ENCODE assay signal across 8 mouse cellular contexts in the genomic region with DNA sequence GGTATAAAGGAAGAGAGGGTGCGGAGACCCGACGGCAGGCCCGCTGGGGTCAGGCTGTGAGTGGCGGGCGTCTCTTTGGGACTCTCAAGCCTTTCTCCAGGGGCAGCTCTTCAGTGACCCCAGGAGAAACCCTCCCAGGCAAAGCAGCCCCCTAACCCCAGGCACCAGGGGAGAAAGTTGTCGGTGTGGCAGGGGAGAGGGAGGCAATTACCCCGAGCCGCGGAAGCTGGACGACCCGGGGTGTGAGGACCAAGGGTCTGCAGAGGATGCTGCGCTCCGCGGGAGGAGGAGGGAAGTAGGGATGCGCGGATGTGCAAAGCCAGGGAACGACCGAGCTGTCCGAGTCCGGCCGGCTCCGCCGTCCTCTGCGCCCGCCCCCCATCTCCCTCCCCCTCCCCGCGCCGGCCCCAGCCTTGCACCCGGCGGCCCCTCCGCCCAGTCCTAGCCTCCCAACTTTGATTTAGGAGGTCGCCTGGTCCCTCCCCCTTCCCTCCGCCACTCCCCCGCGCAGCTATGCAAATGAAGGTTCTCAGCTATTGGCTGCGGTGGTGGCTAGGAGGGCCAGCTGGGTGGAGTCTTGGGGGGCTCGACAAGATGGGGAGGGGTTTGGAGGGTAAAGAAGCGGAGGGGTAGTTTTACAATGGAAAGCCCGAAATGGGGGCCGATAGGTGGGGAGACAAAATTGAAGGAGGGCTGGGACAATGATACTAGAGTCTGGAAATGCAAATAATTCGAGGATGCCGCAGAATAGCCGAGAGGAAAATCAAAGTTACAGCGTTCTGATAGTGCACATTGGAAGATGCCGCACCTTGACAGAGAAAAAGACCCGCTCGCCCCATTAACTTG. TPM values are rescaled to one million over a fixed set of nuclear protein-coding genes. Genes with fewer than 3 reads are reported as not detected.
DNase-seq lines count a peak whose midpoint lies in the region; ATAC-seq and TF ChIP-seq lines count a peak whose summit lies in the region.

Stac2 (minus strand) TSS at position 474 of the 846 bp plus-strand sequence.

- peaks cover 12% of the 10 kb centered on the region; the same call in 1 of the 2 replicates for H3K4me1 ChIP-seq in hindbrain, embryonic 16.5 days (ENCODE audit: control insufficient read depth, insufficient read depth, low read depth, low read length)
- peaks cover 23% of the 10 kb centered on the region for H3K4me1 ChIP-seq in spleen, adult 2 months (ENCODE audit: control insufficient read depth, insufficient read depth, insufficient read length)

- peak within 1 kb of the TSS; percentile 77 for H3K4me2 ChIP-seq in hindbrain, embryonic 16.5 days (ENCODE audit: low read length)

- no peak for TF ChIP-seq POLR2A in spleen, adult 2 months (IDR thresholded peaks at IDR 0.05; ENCODE audit: low read depth, low read length)

- no peak for TF ChIP-seq CTCF in spleen, adult 2 months (IDR thresholded peaks at IDR 0.05; ENCODE audit: extremely low read depth, insufficient read depth, insufficient read length, insufficient replicate concordance)

- DNase-seq in adrenal gland, adult 18-20 months (ENCODE audit: low spot score in 2 of 2) = peak; percentile 66 to 74
- peak; percentile 70 for DNase-seq in cerebellum, adult 8-10 months
- peak; percentile 57 to 71 for DNase-seq in frontal cortex, postnatal 36 days (ENCODE audit: low spot score in 2 of 2)
- DNase-seq in left cerebral cortex, postnatal 36 days (ENCODE audit: low spot score in 2 of 2) = peak; percentile 57 to 72
- peak; percentile 92 for DNase-seq in mesoderm, embryonic 11.5 days (ENCODE audit: low read depth, low spot score)
- DNase-seq in spleen, adult 2 months (ENCODE audit: low read depth in 1 of 2, low spot score in 2 of 2) = peak in 1 of 2 experiments; percentile 76

- H3K9ac ChIP-seq in hindbrain, embryonic 16.5 days (ENCODE audit: low read depth, low read length) = peak within 1 kb of the TSS; percentile 72

- ATAC-seq in hindbrain, embryonic 16.5 days = peak; percentile 85
- no peak for ATAC-seq in megakaryocyte-erythroid progenitor cell, adult 5-6 weeks (replicated peaks; ENCODE audit: low FRiP score, low TSS enrichment, poor library complexity, severe bottlenecking)

- peak within 1 kb of the TSS; percentile 50 for H3K27ac ChIP-seq in hindbrain, embryonic 16.5 days (ENCODE audit: low read depth, low read length)
- H3K27ac ChIP-seq in spleen, adult 2 months (ENCODE audit: insufficient read depth, low read length) = no peak within 1 kb of the TSS; the same call in none of the 2 replicates

- peaks cover 17% of the 10 kb centered on the region for H3K27me3 ChIP-seq in hindbrain, embryonic 16.5 days (replicated peaks; ENCODE audit: control insufficient read depth, insufficient read depth, low read length)
- H3K27me3 ChIP-seq in spleen, adult 2 months (ENCODE audit: control insufficient read depth, insufficient read depth, low read length) = peaks cover 13% of the 10 kb centered on the region

- WGBS in hindbrain, embryonic 16.5 days = under 1% methylated on average over 46 of the region's 48 CpGs
- 6% methylated on average over 42 of the region's 48 CpGs for WGBS in spleen, adult 2 months

- H3K9me3 ChIP-seq in hindbrain, embryonic 16.5 days (ENCODE audit: control insufficient read depth, low read length) = no peaks in the 10 kb centered on the region

- H3K4me3 ChIP-seq in hindbrain, embryonic 16.5 days (ENCODE audit: low read length) = peak within 1 kb of the TSS; percentile 47
- peak within 1 kb of the TSS; percentile 61 for H3K4me3 ChIP-seq in spleen, adult 2 months (ENCODE audit: extremely low read depth, insufficient read depth, insufficient read length)

- intact Hi-C loops in left cerebral cortex, postnatal 36 days (cut with DNase I) = loop anchor here (2.0 kb wide), 1 partner anchor 16 kb away; no protein-coding TSS in a partner anchor

- H3K36me3 ChIP-seq in hindbrain, embryonic 16.5 days (ENCODE audit: control insufficient read depth, insufficient read depth, low read length) = no peaks in the 10 kb centered on the region
- no peaks in the 10 kb centered on the region for H3K36me3 ChIP-seq in spleen, adult 2 months (ENCODE audit: control insufficient read depth, insufficient read depth, low read length)

RNA-seq across cellular contexts. Expression of gene Stac2, which starts in this region (rescaled TPM):
- 10 to 100 TPM in 1 of 2 experiments, 1 to 10 TPM in 1; 5.0 to 12.3 TPM for total RNA-seq in adrenal gland, adult 18-20 months (2021)
- 7.9 and 9.8 TPM in 2 replicates for polyA plus RNA-seq in hindbrain, embryonic 16.5 days (2015; fragmentation: Nextera tagmentation; extraction: Ambion mirVana)
- 100 to 1,000 TPM in 1 of 2 experiments, 10 to 100 TPM in 1; 69.6 to 102 TPM for total RNA-seq in left cerebral cortex, postnatal 36 days (2021)
- 6.3 and 6.6 TPM in 2 replicates for polyA plus RNA-seq in spleen, adult 2 months (2012; rRNA removed)
- not detected in 2 replicates for total RNA-seq in megakaryocyte-erythroid progenitor cell, adult 5-6 weeks (2014; fragmentation: Nextera tagmentation)
- total RNA-seq in megakaryocyte-erythroid progenitor cell, adult 5-6 weeks (2017) = not detected in 2 replicates

Comparison
In these comparisons a context has a peak if more than half of its experiments do, and no peak if none do; other contexts are left out.
1. RNA of gene Stac2 (total RNA-seq): 69.6 to 102 TPM in left cerebral cortex, postnatal 36 days and 5.0 to 12.3 TPM in adrenal gland, adult 18-20 months; not detected in megakaryocyte-erythroid progenitor cell, adult 5-6 weeks; every median in the first group is over 4 times any median in the second.
2. RNA of gene Stac2 (total RNA-seq): 69.6 to 102 TPM in left cerebral cortex, postnatal 36 days; 5.0 to 12.3 TPM in adrenal gland, adult 18-20 months; every median in the first group is over 4 times any median in the second.